Mouse (Mus musculus): Measurements from ENCODE around the gene Vdac2.

Vdac2 gene

GRCm38 (mm10) chr14:21853456-21854109, 28.5 kb downstream of the Vdac2 start:
- DNase-seq = peak; percentile 60

GRCm38 (mm10) chr14:21854271-21854670, 29.2 kb downstream of the Vdac2 start:
- no peak for DNase-seq

GRCm38 (mm10) chr14:21855961-21856360, 30.9 kb downstream of the Vdac2 start:
- DNase-seq = no peak

- DNase-seq = no peak
Observed at GRCm38 (mm10) chr14:21856886-21857285, 31.8 kb downstream of the Vdac2 start.

DNA sequence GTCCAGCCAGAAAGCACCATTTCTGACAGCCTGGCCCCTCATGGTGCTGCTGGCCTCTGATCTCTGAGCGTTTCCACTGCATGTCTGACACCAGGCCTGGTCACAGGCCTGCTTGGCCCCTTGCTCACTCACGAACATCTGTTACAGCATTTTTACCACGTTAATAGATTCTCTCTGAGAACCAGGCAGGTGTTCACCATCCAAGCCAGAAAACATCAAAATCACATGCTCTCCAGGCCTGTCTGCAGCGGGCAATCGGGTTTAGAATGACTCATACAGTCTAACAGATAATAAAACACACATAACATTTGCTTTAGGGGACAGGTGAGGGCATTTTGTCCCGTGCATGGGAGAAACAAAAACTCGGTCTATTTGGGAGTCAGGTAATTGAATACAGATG, 41.3 kb downstream of the Vdac2 start:
- DNase-seq = no peak

DNA sequence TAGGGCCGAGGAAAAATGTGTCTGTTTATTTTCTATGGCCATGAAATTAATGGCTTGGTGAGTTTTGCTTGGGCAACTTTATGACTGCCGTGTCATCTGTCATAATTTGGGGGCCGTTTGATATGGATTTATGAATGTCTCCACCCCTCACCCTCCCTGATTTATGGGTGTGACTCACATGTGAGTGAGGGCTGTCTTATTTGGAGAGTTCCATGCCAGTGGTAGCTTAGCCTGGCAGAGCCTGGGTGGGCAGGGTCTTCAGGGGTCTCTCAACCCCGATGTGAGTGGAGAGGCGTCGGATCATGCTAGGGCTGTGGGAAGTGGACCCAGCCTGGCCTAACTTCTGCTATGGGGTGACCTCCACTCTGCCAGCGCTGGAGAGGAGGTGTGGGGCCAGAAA, 41.8 kb downstream of the Vdac2 start:
- no peak for DNase-seq

DNA sequence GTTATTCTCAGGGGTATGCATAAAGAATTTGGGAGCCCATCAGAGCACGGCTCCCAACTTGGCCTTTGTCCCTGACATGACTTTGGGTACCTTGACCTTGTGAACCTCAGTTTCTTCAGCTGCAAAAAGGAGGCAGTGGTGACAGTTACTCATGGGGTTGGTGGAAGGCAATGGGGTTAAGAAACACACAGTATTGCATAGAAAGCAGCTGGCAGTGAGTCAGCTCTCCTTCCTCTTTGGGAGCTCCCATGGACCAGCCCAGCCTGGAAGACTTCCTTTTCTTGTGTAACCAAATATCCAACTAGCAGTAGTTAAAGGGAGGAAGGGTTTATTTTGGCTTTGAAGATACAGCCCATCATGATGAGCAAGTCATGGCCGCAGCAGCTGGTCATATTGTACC, 65.4 kb downstream of the Vdac2 start:
- DNase-seq = no peak

DNA sequence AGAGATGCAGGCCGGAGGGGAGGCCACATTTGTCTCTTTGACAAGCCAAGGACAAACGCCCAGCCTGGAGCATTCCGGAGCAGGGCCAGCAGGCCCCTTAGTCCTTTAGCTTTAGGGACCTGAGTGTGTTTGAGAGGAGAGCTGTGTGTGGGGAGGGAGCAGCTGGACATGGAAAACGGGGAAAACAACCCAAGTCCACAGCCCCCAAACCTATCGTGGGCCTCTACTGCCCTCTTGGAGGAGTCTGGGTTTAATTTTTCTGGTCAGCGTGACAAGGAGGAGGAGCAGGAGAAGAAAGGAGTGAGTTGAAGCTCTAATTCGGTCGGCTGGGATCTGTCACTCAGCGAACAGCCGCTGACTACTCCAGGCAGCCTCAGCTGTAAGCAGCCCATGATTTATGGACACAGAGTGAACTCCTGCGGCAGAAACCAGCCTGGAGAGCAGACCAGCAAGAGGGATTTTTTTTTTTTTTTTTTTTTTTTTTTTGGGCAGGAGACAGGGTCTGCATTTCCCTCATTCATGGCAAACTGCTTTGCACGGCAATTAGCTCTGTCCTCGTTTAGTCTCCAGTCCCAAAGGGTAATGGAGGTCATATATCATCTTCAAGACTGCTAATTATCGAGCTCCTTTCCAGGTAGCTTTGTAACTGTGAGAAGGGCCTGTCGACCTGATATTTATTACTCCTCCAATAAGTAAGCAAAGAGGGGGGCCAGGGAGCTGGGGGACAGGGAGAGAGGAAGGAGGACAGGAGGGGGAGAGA, 66.7 kb downstream of the Vdac2 start:
- no peak for DNase-seq

DNA sequence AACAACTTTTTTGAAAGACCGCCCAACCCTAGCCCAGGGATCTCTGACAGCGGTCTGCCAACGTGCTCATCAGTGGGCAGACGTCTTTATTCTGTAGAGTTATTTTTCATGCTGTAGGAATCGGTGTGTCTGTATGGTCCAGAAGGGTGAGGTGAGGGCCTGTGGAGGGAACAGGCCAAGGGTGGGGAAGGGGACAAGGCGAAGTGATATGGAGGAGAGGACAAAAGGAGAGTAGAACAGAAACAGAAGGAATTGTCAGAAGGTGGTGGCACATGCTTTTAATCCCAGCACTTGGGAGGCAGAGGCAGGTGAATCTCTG, 67.3 kb downstream of the Vdac2 start:
- no peak for DNase-seq

All from right cerebral cortex, postnatal 25 days (tissue).